In genomic region chr17:14579671-14580070, GRCm38 (mm10) we compare ENCODE assay signal across 26 mouse cellular contexts.
"Had no signal": no experiment of that assay in that cellular context is flagged by ENCODE, and none has a peak within 500 bp of the region (broad histone marks: within the 10 kb centered on the region; RNA-seq: fewer than 3 reads in every experiment).

No protein-coding gene starts in this region.

- ATAC-seq: forebrain, embryonic 13.5 days; forebrain, embryonic 14.5 days; forebrain, embryonic 15.5 days; forebrain, embryonic 16.5 days; forebrain, postnatal 0 days had no signal

- H3K4me2 ChIP-seq: embryonic facial prominence, embryonic 12.5 days; embryonic facial prominence, embryonic 13.5 days; embryonic facial prominence, embryonic 15.5 days; forebrain, embryonic 12.5 days; forebrain, embryonic 13.5 days; forebrain, embryonic 15.5 days had no signal

- DNase-seq: cerebellum, adult 9-10 months; cerebellum, adult 9-11 months; cerebellum, postnatal 10 days; cerebellum, postnatal 14 days; cerebellum, postnatal 25 days; cerebellum, postnatal 36 days; embryo, embryonic 11 days; forebrain, postnatal 0 days; gastrocnemius, adult 2 months; gastrocnemius, postnatal 10 days; gastrocnemius, postnatal 25 days; gastrocnemius, postnatal 36 days; heart, adult 18-20 months; heart, adult 2 months had no signal

- H3K36me3 ChIP-seq: embryonic facial prominence, embryonic 10.5 days; embryonic facial prominence, embryonic 12.5 days; embryonic facial prominence, embryonic 13.5 days; embryonic facial prominence, embryonic 15.5 days; forebrain, embryonic 10.5 days; forebrain, embryonic 12.5 days; forebrain, embryonic 15.5 days; heart, embryonic 10.5 days had no signal

- H3K4me1 ChIP-seq: embryonic facial prominence, embryonic 10.5 days; forebrain, embryonic 10.5 days; forebrain, embryonic 12.5 days; forebrain, embryonic 13.5 days; forebrain, embryonic 15.5 days; heart, embryonic 10.5 days had no signal

- H3K9me3 ChIP-seq: embryonic facial prominence, embryonic 10.5 days; embryonic facial prominence, embryonic 12.5 days; embryonic facial prominence, embryonic 13.5 days; embryonic facial prominence, embryonic 15.5 days; forebrain, embryonic 10.5 days; forebrain, embryonic 12.5 days; forebrain, embryonic 13.5 days; forebrain, embryonic 15.5 days; heart, embryonic 10.5 days had no signal

- H3K27ac ChIP-seq: embryonic facial prominence, embryonic 10.5 days; embryonic facial prominence, embryonic 12.5 days; embryonic facial prominence, embryonic 13.5 days; embryonic facial prominence, embryonic 15.5 days; forebrain, embryonic 10.5 days; forebrain, embryonic 12.5 days; forebrain, embryonic 13.5 days; forebrain, embryonic 15.5 days; gastrocnemius, adult 2 months; heart, adult 2 months; heart, embryonic 10.5 days had no signal

- H3K4me3 ChIP-seq: embryonic facial prominence, embryonic 10.5 days; embryonic facial prominence, embryonic 12.5 days; embryonic facial prominence, embryonic 13.5 days; embryonic facial prominence, embryonic 15.5 days; erythroblast, embryonic 14.5 days; forebrain, embryonic 10.5 days; forebrain, embryonic 12.5 days; forebrain, embryonic 13.5 days; forebrain, embryonic 15.5 days; gastrocnemius, adult 2 months; heart, adult 2 months; heart, embryonic 10.5 days had no signal

- H3K27me3 ChIP-seq: embryonic facial prominence, embryonic 12.5 days; embryonic facial prominence, embryonic 13.5 days; forebrain, embryonic 12.5 days; forebrain, embryonic 13.5 days; forebrain, embryonic 15.5 days had no signal

- H3K9ac ChIP-seq: embryonic facial prominence, embryonic 12.5 days; embryonic facial prominence, embryonic 13.5 days; embryonic facial prominence, embryonic 15.5 days; forebrain, embryonic 12.5 days; forebrain, embryonic 13.5 days; forebrain, embryonic 15.5 days; forebrain, postnatal 0 days had no signal
